In genomic region chr12:100166177-100166576, GRCm38 (mm10) we compare ENCODE assay signal across 9 mouse cellular contexts. TPM values are rescaled to one million over a fixed set of nuclear protein-coding genes. Genes with fewer than 3 reads are reported as not detected.
DNase-seq lines count a peak whose midpoint lies in the region; ATAC-seq lines count a peak whose summit lies in the region.
"Had no signal": no experiment of that assay in that cellular context is flagged by ENCODE, and none has a peak within 500 bp of the region (broad histone marks: within the 10 kb centered on the region; RNA-seq: fewer than 3 reads in every experiment).

No protein-coding gene starts in this region.

- DNase-seq in kidney, adult 9 months = peak; percentile 33
- peak; percentile 33 for DNase-seq in T-cell, adult 2 months (ENCODE audit: low spot score)
- peak; percentile 94 for DNase-seq in forebrain, embryonic 14.5 days (ENCODE audit: low spot score)
- peak; percentile 69 for DNase-seq in kidney, postnatal 14 days
- peak; percentile 57 for DNase-seq in lung, postnatal 36 days
- peak; percentile 67 for DNase-seq in right cerebral cortex, postnatal 25 days

- no peak overlapping the region; the same call in 1 of the 2 replicates for H3K9ac ChIP-seq in kidney, embryonic 14.5 days (ENCODE audit: low read depth, low read length)
- H3K9ac ChIP-seq in forebrain, embryonic 14.5 days (ENCODE audit: low read length) = no peak overlapping the region
- H3K9ac ChIP-seq: embryonic facial prominence, embryonic 15.5 days had no signal

- no peak overlapping the region for H3K27ac ChIP-seq in kidney, embryonic 14.5 days (ENCODE audit: low read depth, low read length)
- no peak overlapping the region for H3K27ac ChIP-seq in forebrain, embryonic 14.5 days (ENCODE audit: low read depth, low read length)
- H3K27ac ChIP-seq: embryonic facial prominence, embryonic 15.5 days had no signal

- H3K4me1 ChIP-seq in kidney, embryonic 14.5 days (ENCODE audit: control insufficient read depth, insufficient read depth, low read length) = peaks cover 7% of the 10 kb centered on the region; the same call in 1 of the 2 replicates
- peaks cover 5% of the 10 kb centered on the region for H3K4me1 ChIP-seq in forebrain, embryonic 14.5 days (ENCODE audit: control insufficient read depth, insufficient read depth, low read length)

- no peak overlapping the region for H3K4me2 ChIP-seq in kidney, embryonic 14.5 days (replicated peaks; ENCODE audit: low read depth, low read length)
- no peak overlapping the region for H3K4me2 ChIP-seq in forebrain, embryonic 14.5 days (ENCODE audit: low read length)
- H3K4me2 ChIP-seq: embryonic facial prominence, embryonic 15.5 days had no signal

- WGBS in kidney, embryonic 14.5 days = 22% methylated on average over 3 of the region's 3 CpGs
- WGBS in forebrain, embryonic 14.5 days = 21% methylated on average over 3 of the region's 3 CpGs

- no peak; the same call in 1 of the 2 replicates for ATAC-seq in kidney, embryonic 14.5 days (ENCODE audit: low FRiP score, low TSS enrichment)
- peak; percentile 87 for ATAC-seq in forebrain, embryonic 14.5 days
- no peak for ATAC-seq in erythroid progenitor cell, adult 5-6 weeks (replicated peaks; ENCODE audit: low FRiP score, poor library complexity, severe bottlenecking)

- no peaks in the 10 kb centered on the region for H3K27me3 ChIP-seq in kidney, embryonic 14.5 days (ENCODE audit: control insufficient read depth, insufficient read depth, low read length)
- H3K27me3 ChIP-seq in forebrain, embryonic 14.5 days (replicated peaks; ENCODE audit: control insufficient read depth, insufficient read depth, low read length) = no peaks in the 10 kb centered on the region
- H3K27me3 ChIP-seq: embryonic facial prominence, embryonic 15.5 days had no signal

- no peak overlapping the region for H3K4me3 ChIP-seq in kidney, embryonic 14.5 days (ENCODE audit: low read length)
- no peak overlapping the region for H3K4me3 ChIP-seq in forebrain, embryonic 14.5 days (ENCODE audit: low read depth, low read length)
- H3K4me3 ChIP-seq: embryonic facial prominence, embryonic 15.5 days had no signal

- H3K9me3 ChIP-seq in kidney, embryonic 14.5 days (ENCODE audit: control insufficient read depth, low read length) = no peaks in the 10 kb centered on the region
- H3K9me3 ChIP-seq in forebrain, embryonic 14.5 days (replicated peaks; ENCODE audit: control insufficient read depth, low read length) = no peaks in the 10 kb centered on the region
- H3K9me3 ChIP-seq: embryonic facial prominence, embryonic 15.5 days had no signal

- H3K36me3 ChIP-seq in kidney, embryonic 14.5 days (ENCODE audit: control insufficient read depth, insufficient read depth, low read length) = no peaks in the 10 kb centered on the region
- H3K36me3 ChIP-seq in forebrain, embryonic 14.5 days (ENCODE audit: control insufficient read depth, insufficient read depth, low read length) = no peaks in the 10 kb centered on the region
- H3K36me3 ChIP-seq: embryonic facial prominence, embryonic 15.5 days had no signal

RNA-seq across cellular contexts. Expression of gene Nrde2, which starts 6.7 kb away (rescaled TPM):
- polyA plus RNA-seq in kidney, embryonic 14.5 days (2014; fragmentation: Nextera tagmentation; extraction: Ambion mirVana) = 11.7 and 20.1 TPM in 2 replicates
- 12.5 and 13.1 TPM in 2 replicates for polyA plus RNA-seq in forebrain, embryonic 14.5 days (2014; fragmentation: Nextera tagmentation; extraction: Ambion mirVana)
- 1.4 and 10.1 TPM in 2 replicates for total RNA-seq in erythroid progenitor cell, adult 5-6 weeks (2015; ENCODE audit: low replicate concordance)
- 4.8 and 11.3 TPM in 2 replicates for total RNA-seq in erythroid progenitor cell, adult 5-6 weeks (2017; ENCODE audit: low replicate concordance)

RNA-seq across cellular contexts. Expression of gene Calm1, which starts 33.1 kb away (rescaled TPM):
- 1,237 and 1,509 TPM in 2 replicates for polyA plus RNA-seq in kidney, embryonic 14.5 days (2014; fragmentation: Nextera tagmentation; extraction: Ambion mirVana)
- 2,256 and 2,267 TPM in 2 replicates for polyA plus RNA-seq in forebrain, embryonic 14.5 days (2014; fragmentation: Nextera tagmentation; extraction: Ambion mirVana)
- total RNA-seq in erythroid progenitor cell, adult 5-6 weeks (2015; ENCODE audit: low replicate concordance) = 96.0 and 222 TPM in 2 replicates
- total RNA-seq in erythroid progenitor cell, adult 5-6 weeks (2017; ENCODE audit: low replicate concordance) = 92.8 and 101 TPM in 2 replicates

RNA-seq across cellular contexts. Expression of gene Psmc1, which starts 56.2 kb away (rescaled TPM):
- 324 and 348 TPM in 2 replicates for polyA plus RNA-seq in kidney, embryonic 14.5 days (2014; fragmentation: Nextera tagmentation; extraction: Ambion mirVana)
- 295 and 305 TPM in 2 replicates for polyA plus RNA-seq in forebrain, embryonic 14.5 days (2014; fragmentation: Nextera tagmentation; extraction: Ambion mirVana)
- 70.0 and 102 TPM in 2 replicates for total RNA-seq in erythroid progenitor cell, adult 5-6 weeks (2015; ENCODE audit: low replicate concordance)
- 46.8 and 113 TPM in 2 replicates for total RNA-seq in erythroid progenitor cell, adult 5-6 weeks (2017; ENCODE audit: low replicate concordance)

Comparison
In these comparisons a context has a peak if more than half of its experiments do, and no peak if none do; other contexts are left out.
1. DNase-seq: peak in every context shown above with its lines; median percentile 94 in forebrain, embryonic 14.5 days; 69 in kidney, postnatal 14 days; 67 in right cerebral cortex, postnatal 25 days; 57 in lung, postnatal 36 days; 33 in kidney, adult 9 months; 33 in T-cell, adult 2 months.